Mouse (Mus musculus): ENCODE measurements around the gene Adnp. TPM values are rescaled to one million over a fixed set of nuclear protein-coding genes. Genes with fewer than 3 reads are reported as not detected.

Adnp gene
- polyA plus RNA-seq, 1 experiment from 2014 or later = 5.4 TPM

DNA sequence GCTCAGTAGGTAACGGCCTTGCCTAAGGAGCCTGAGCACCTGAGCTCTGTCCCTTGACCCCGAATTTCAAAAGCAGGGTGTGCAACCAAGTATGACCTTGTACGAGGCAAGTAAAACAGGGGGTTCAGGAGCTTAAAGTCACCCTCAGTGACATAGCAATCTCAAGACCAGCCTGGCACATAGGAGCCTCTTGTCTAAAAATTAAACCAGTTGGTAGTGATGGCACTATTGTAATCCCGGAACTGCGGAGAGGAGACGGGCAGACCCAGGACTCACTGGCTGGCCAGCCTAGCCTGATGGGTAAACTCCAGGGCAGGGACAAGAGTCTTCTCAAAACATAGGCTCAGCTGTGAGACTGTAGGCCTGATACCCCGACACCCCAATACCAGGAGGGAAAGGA is 51.2 kb downstream of the Adnp start:
- WGBS = 93% methylated on average over 7 of the region's 7 CpGs
- Histone ChIP-seq H3K4me3 (ENCODE audit: low read depth, low read length) (no peak overlapping the region), H3K36me3 (ENCODE audit: control insufficient read depth, insufficient read depth) (no peaks in the 10 kb centered on the region), H3K27ac (ENCODE audit: low read depth, low read length) (no peak overlapping the region), H3K27me3 (replicated peaks; ENCODE audit: control insufficient read depth, insufficient read depth, low read length) (no peaks in the 10 kb centered on the region), H3K4me2 (replicated peaks; ENCODE audit: low read depth) (no peak overlapping the region), H3K9me3 (ENCODE audit: control insufficient read depth) (no peaks in the 10 kb centered on the region), H3K9ac (ENCODE audit: low read depth, low read length) (no peak overlapping the region), H3K4me1 (replicated peaks; ENCODE audit: control insufficient read depth, insufficient read depth, low read length) (peaks cover 5% of the 10 kb centered on the region; the same call in 1 of the 2 replicates)
- no peak for TF ChIP-seq CTCF (IDR thresholded peaks at IDR 0.05; ENCODE audit: low read depth)
- no peak for ATAC-seq

- H3K4me2 ChIP-seq (replicated peaks; ENCODE audit: low read depth) = peak overlapping the region; percentile 49
- H3K4me1 ChIP-seq (replicated peaks; ENCODE audit: control insufficient read depth, insufficient read depth, low read length) = peaks cover 5% of the 10 kb centered on the region; the same call in 1 of the 2 replicates
- no peaks in the 10 kb centered on the region for H3K9me3 ChIP-seq (ENCODE audit: control insufficient read depth)
- peak overlapping the region; percentile 67 for H3K27ac ChIP-seq (ENCODE audit: low read depth, low read length)
- 18% methylated on average over 14 of the region's 14 CpGs for WGBS
- 0 out of 2 replicates have a peak overlapping the region, but pooled peaks have one; percentile 4 for H3K4me3 ChIP-seq (ENCODE audit: low read depth, low read length)
- peak; percentile 91 for TF ChIP-seq CTCF (IDR thresholded peaks at IDR 0.05; ENCODE audit: low read depth)
- peak; percentile 96 for ATAC-seq
- no peaks in the 10 kb centered on the region for H3K36me3 ChIP-seq (ENCODE audit: control insufficient read depth, insufficient read depth)
- no peaks in the 10 kb centered on the region for H3K27me3 ChIP-seq (replicated peaks; ENCODE audit: control insufficient read depth, insufficient read depth, low read length)
- peak overlapping the region; percentile 14; the same call in 1 of the 2 replicates for H3K9ac ChIP-seq (ENCODE audit: low read depth, low read length)
Measured at GRCm38 (mm10) chr2:168154090-168154881, 52.6 kb downstream of the Adnp start.

DNA sequence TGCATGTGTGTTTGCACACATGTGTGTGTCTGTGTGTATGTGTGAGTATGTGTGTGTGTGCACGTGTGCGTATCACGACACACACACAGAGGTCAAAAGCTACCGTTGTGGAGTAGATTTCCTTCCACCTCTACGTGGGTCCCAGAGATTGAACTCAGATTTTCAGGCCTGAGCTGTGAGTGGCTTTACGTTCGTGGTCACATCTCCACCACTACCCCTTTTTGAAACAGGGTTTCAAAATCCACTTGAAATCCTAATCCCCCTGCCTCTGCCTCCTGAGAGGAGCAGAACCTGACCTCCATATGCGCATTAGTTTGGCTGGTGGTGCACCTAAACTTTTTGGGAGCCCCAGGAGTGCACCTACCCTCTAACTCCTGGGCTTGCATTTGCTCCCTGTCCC is 57.7 kb downstream of the Adnp start:
- H3K36me3 ChIP-seq (ENCODE audit: control insufficient read depth, insufficient read depth) = no peaks in the 10 kb centered on the region
- 91% methylated on average over 8 of the region's 8 CpGs for WGBS
- no peak for TF ChIP-seq CTCF (IDR thresholded peaks at IDR 0.05; ENCODE audit: low read depth)
- H3K4me2 ChIP-seq (replicated peaks; ENCODE audit: low read depth) = no peak overlapping the region
- H3K4me3 ChIP-seq (ENCODE audit: low read depth, low read length) = no peak overlapping the region
- H3K27ac ChIP-seq (ENCODE audit: low read depth, low read length) = no peak overlapping the region
- peaks cover 5% of the 10 kb centered on the region; the same call in 1 of the 2 replicates for H3K4me1 ChIP-seq (replicated peaks; ENCODE audit: control insufficient read depth, insufficient read depth, low read length)
- ATAC-seq = no peak
- H3K27me3 ChIP-seq (replicated peaks; ENCODE audit: control insufficient read depth, insufficient read depth, low read length) = no peaks in the 10 kb centered on the region
- H3K9ac ChIP-seq (ENCODE audit: low read depth, low read length) = no peak overlapping the region
- H3K9me3 ChIP-seq (ENCODE audit: control insufficient read depth) = no peaks in the 10 kb centered on the region

GRCm38 (mm10) chr2:168147722-168148432 is 59.0 kb downstream of the Adnp start:
- no peak overlapping the region for H3K4me3 ChIP-seq (ENCODE audit: low read depth, low read length)
- H3K4me2 ChIP-seq (replicated peaks; ENCODE audit: low read depth) = peak overlapping the region; percentile 40
- 35% methylated on average over 22 of the region's 22 CpGs for WGBS
- H3K4me1 ChIP-seq (replicated peaks; ENCODE audit: control insufficient read depth, insufficient read depth, low read length) = no peaks in the 10 kb centered on the region; the same call in 1 of the 2 replicates
- H3K27me3 ChIP-seq (replicated peaks; ENCODE audit: control insufficient read depth, insufficient read depth, low read length) = no peaks in the 10 kb centered on the region
- no peaks in the 10 kb centered on the region for H3K9me3 ChIP-seq (ENCODE audit: control insufficient read depth)
- H3K27ac ChIP-seq (ENCODE audit: low read depth, low read length) = peak overlapping the region; percentile 30
- TF ChIP-seq CTCF (IDR thresholded peaks at IDR 0.05; ENCODE audit: low read depth) = no peak
- H3K36me3 ChIP-seq (ENCODE audit: control insufficient read depth, insufficient read depth) = no peaks in the 10 kb centered on the region
- no peak overlapping the region for H3K9ac ChIP-seq (ENCODE audit: low read depth, low read length)
- ATAC-seq = peak; percentile 69

DNA sequence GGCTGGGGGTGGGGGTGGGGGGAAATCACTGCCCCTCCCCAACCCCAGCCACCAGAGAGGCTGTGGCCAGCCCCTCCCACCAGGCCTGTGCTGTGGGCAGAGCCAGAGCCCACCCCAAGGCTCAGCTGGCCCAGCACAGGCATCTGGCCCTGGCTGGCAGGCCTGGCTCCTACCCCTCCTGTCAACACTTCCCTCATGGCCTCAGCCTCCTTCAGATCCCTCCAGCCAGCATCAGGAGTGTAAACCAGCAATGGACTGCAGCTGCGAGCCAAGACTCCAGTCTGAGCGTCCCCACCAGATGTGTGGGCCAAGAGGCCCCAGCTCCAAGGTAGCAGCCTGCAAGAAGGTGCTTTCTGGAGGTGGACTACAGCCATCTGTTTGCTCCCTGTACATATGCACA is 61.5 kb downstream of the Adnp start:
- Histone ChIP-seq H3K4me2 (replicated peaks; ENCODE audit: low read depth) (no peak overlapping the region), H3K9me3 (ENCODE audit: control insufficient read depth) (no peaks in the 10 kb centered on the region), H3K4me1 (replicated peaks; ENCODE audit: control insufficient read depth, insufficient read depth, low read length) (no peaks in the 10 kb centered on the region; the same call in 1 of the 2 replicates), H3K4me3 (ENCODE audit: low read depth, low read length) (no peak overlapping the region), H3K36me3 (ENCODE audit: control insufficient read depth, insufficient read depth) (no peaks in the 10 kb centered on the region), H3K9ac (ENCODE audit: low read depth, low read length) (no peak overlapping the region), H3K27ac (ENCODE audit: low read depth, low read length) (no peak overlapping the region), H3K27me3 (replicated peaks; ENCODE audit: control insufficient read depth, insufficient read depth, low read length) (no peaks in the 10 kb centered on the region)
- no peak for ATAC-seq
- WGBS = 64% methylated on average over 2 of the region's 2 CpGs
- no peak for TF ChIP-seq CTCF (IDR thresholded peaks at IDR 0.05; ENCODE audit: low read depth)

- TF ChIP-seq CTCF (IDR thresholded peaks at IDR 0.05; ENCODE audit: low read depth) = no peak
- no peak overlapping the region for H3K4me3 ChIP-seq (ENCODE audit: low read depth, low read length)
- no peaks in the 10 kb centered on the region for H3K36me3 ChIP-seq (ENCODE audit: control insufficient read depth, insufficient read depth)
- H3K27ac ChIP-seq (ENCODE audit: low read depth, low read length) = no peak overlapping the region
- no peak overlapping the region for H3K4me2 ChIP-seq (replicated peaks; ENCODE audit: low read depth)
- H3K4me1 ChIP-seq (replicated peaks; ENCODE audit: control insufficient read depth, insufficient read depth, low read length) = no peaks in the 10 kb centered on the region
- no peaks in the 10 kb centered on the region for H3K9me3 ChIP-seq (ENCODE audit: control insufficient read depth)
- H3K27me3 ChIP-seq (replicated peaks; ENCODE audit: control insufficient read depth, insufficient read depth, low read length) = no peaks in the 10 kb centered on the region
- no peak for ATAC-seq
- no peak overlapping the region for H3K9ac ChIP-seq (ENCODE audit: low read depth, low read length)
- WGBS = 45% methylated on average over 5 of the region's 5 CpGs
Measured at GRCm38 (mm10) chr2:168143794-168144193, 63.1 kb downstream of the Adnp start.
